Mouse (Mus musculus) intestine, embryonic 14.5 days (tissue): Measurements from ENCODE around the gene Gm20888. TPM values are rescaled to one million over a fixed set of nuclear protein-coding genes. Genes with fewer than 3 reads are reported as not detected.
"Not testable (repeated sequence)": the region's sequence is repeated elsewhere in the genome, so short reads cannot be mapped to it uniquely, and the experiment has no call there.

ENCODE experiments used
- ATAC-seq: fragments of 200-750 bp; cut with Nextera tagmentation; replicated peaks from 2 replicates; pipeline ENCODE4 v1.8.0; 2017; ENCODE audit warnings: low read depth, moderate number of reproducible peaks, moderate TSS enrichment, moderate library complexity; ENCODE audit not compliant: low FRiP score, low TSS enrichment
- DNase-seq: peaks from one replicate; pipeline ENCODE4 v3.0.0-alpha.2; 2018; ENCODE audit warnings: low spot score
- H3K27ac ChIP-seq: fragments of 300-500 bp; sonication (generic); 2 replicates; pipeline ENCODE4 v1.5.1; 2014; ENCODE audit warnings: low read depth, mild to moderate bottlenecking, control low read depth
- H3K27me3 ChIP-seq: fragments of 300-500 bp; sonication (generic); replicated peaks from 2 replicates; pipeline ENCODE4 v1.6.1; 2014; ENCODE audit warnings: low read length, control low read depth; ENCODE audit not compliant: control insufficient read depth, insufficient read depth
- H3K36me3 ChIP-seq: fragments of 300-500 bp; sonication (generic); 2 replicates; pipeline ENCODE4 v1.6.1; 2014; ENCODE audit warnings: low read length, control low read depth; ENCODE audit not compliant: control insufficient read depth, insufficient read depth
- H3K4me1 ChIP-seq: fragments of 300-500 bp; sonication (generic); replicated peaks from 2 replicates; pipeline ENCODE4 v1.6.1; 2014; ENCODE audit warnings: low read length, control low read depth, mixed read lengths; ENCODE audit not compliant: control insufficient read depth, insufficient read depth
- H3K4me2 ChIP-seq: fragments of 300-500 bp; sonication (generic); 2 replicates; pipeline ENCODE4 v1.6.1; 2014; ENCODE audit warnings: low read length
- H3K4me3 ChIP-seq: fragments of 300-500 bp; sonication (generic); 2 replicates; pipeline ENCODE4 v1.5.1; 2014; ENCODE audit warnings: low read depth, low read length, control low read depth, mixed read lengths
- H3K9ac ChIP-seq: fragments of 300-500 bp; sonication (generic); 2 replicates; pipeline ENCODE4 v1.6.1; 2014; ENCODE audit warnings: mild to moderate bottlenecking, low read length
- H3K9me3 ChIP-seq: fragments of 300-500 bp; sonication (generic); 2 replicates; pipeline ENCODE4 v1.6.1; 2016; ENCODE audit warnings: low read length, control low read depth; ENCODE audit not compliant: control insufficient read depth
- WGBS: fragments of 180-500 bp; shearing (Covaris S2); extraction: QIAGEN DNeasy Blood & Tissue Kit; methylation state at CpG from one replicate; pipeline ENCODE4 v1.1.7; 2014; 5-methylcytosine and 5-hydroxymethylcytosine counted together
- polyA plus RNA-seq: library from polyadenylated mRNA; unstranded; fragments of >200 nt; fragmentation: Nextera tagmentation; extraction: Ambion mirVana; gene quantifications from 2 replicates; pipeline ENCODE4 v1.2.1, GENCODE M21; 2014

Gm20888 gene
- not detected in 2 replicates for polyA plus RNA-seq

- no CpG with 5 or more reads among the region's 6 CpGs for WGBS
- H3K27me3 ChIP-seq, H3K9me3 ChIP-seq, H3K4me2 ChIP-seq, H3K9ac ChIP-seq, ATAC-seq, H3K4me1 ChIP-seq, DNase-seq, H3K36me3 ChIP-seq, H3K4me3 ChIP-seq, H3K27ac ChIP-seq: not testable (repeated sequence)
Measured at GRCm38 (mm10) chrY:70441582-70441981, at the start of gene Gm20888. TSS of gene Gm20888 (plus strand) at chrY:70441882.

Other genes with a start within 250 kb of the Gm20888 start
- gene Gm21118, start 168.2 kb upstream of the Gm20888 start, polyA plus RNA-seq, result not detected in 2 replicates
- not detected in 2 replicates for gene Gm29423, start 138.6 kb upstream of the Gm20888 start, polyA plus RNA-seq
- gene Gm29644, start 138.5 kb upstream of the Gm20888 start, polyA plus RNA-seq, result not detected in 2 replicates